Mouse (Mus musculus) kidney, adult 2 months (tissue): ENCODE results near the gene Wbp1.

ENCODE experiments used
- CTCF ChIP-seq: fragments of 200-500 bp; conservative IDR thresholded peaks from 2 replicates; pipeline ENCODE4 v1.5.1; 2011; ENCODE audit warnings: low read depth, mild to moderate bottlenecking, control low read depth, low read length, moderate library complexity, mixed read lengths; ENCODE audit not compliant: insufficient read depth, insufficient read length
- POLR2A ChIP-seq: fragments of 200-500 bp; IDR thresholded peaks from one replicate; pipeline ENCODE4 v1.6.1; 2011; ENCODE audit warnings: low read depth, low read length, control low read depth

DNA sequence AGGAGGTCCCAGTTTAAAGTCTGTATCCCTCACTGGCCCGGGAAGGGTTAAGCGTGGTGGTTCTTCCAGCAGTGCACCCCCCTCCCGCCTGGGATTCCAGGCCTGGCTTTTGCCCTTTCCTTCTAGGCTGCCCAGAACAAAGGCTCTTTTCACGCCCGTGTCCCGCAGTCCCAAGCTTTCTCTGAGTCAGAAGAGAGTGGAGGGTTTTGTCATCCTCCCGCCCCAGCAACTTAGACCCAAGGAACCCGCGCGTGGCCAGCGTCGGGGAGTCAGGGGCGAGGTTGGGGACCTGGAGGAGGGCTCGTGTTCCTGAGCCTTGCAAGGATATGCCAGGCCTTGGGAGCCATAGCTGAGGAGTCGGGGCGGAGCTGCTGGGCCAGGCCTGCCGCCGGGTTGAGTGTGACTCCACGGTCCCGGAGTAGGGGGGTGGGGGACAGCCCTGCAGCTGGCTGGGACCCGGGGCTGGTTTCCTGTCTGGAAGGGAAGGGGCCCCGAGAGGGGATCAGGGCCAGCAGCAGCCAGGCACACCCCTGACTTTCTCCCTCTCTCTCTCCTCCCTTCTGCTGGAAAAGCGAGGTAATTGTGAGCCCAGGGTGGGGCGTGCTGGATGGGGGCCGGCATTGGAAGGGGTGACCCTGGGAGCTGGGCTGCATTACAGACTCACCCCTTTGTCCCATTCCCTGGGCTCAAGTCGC, 15.7 kb upstream of the Wbp1 start:
- no peak for TF ChIP-seq CTCF
- TF ChIP-seq POLR2A: no peak
